Mouse (Mus musculus) ES-Bruce4 (cell line): ENCODE results near the gene Tcp11l2. TPM values are rescaled to one million over a fixed set of nuclear protein-coding genes. Genes with fewer than 3 reads are reported as not detected.

Experiments used
- H3K27ac ChIP-seq: 2 replicates; pipeline ENCODE4 v1.5.1; 2012; ENCODE audit warnings: low read length, inconsistent platforms; ENCODE audit not compliant: insufficient read depth
- H3K27me3 ChIP-seq: 2 replicates; pipeline ENCODE4 v1.6.1; 2012; ENCODE audit warnings: mild to moderate bottlenecking, low read length, inconsistent platforms; ENCODE audit not compliant: control insufficient read depth, poor library complexity, insufficient read depth, severe bottlenecking
- H3K36me3 ChIP-seq: 2 replicates; pipeline ENCODE4 v1.6.1; 2012; ENCODE audit warnings: inconsistent platforms, mild to moderate bottlenecking, low read length, moderate library complexity; ENCODE audit not compliant: control insufficient read depth, poor library complexity, insufficient read depth, severe bottlenecking
- H3K4me1 ChIP-seq: one replicate; pipeline ENCODE4 v1.8.1; 2011; ENCODE audit warnings: low read length; ENCODE audit not compliant: control insufficient read depth, insufficient read depth
- H3K4me3 ChIP-seq: 2 replicates; pipeline ENCODE4 v1.5.1; 2011; ENCODE audit warnings: low read depth, mild to moderate bottlenecking, low read length
- H3K9ac ChIP-seq: 2 replicates; pipeline ENCODE4 v1.6.1; 2012; ENCODE audit warnings: low read depth, mild to moderate bottlenecking, inconsistent platforms; ENCODE audit not compliant: poor library complexity, severe bottlenecking
- H3K9me3 ChIP-seq: replicated peaks from 2 replicates; pipeline ENCODE4 v1.6.1; 2012; ENCODE audit warnings: mild to moderate bottlenecking, low read length, inconsistent platforms; ENCODE audit not compliant: control insufficient read depth, poor library complexity, insufficient read depth, severe bottlenecking
- CTCF ChIP-seq: IDR thresholded peaks from one replicate; pipeline ENCODE4 v1.8.1; 2011; ENCODE audit warnings: low read depth, low read length
- EP300 ChIP-seq: IDR thresholded peaks from 2 replicates; pipeline ENCODE4 v1.6.1; 2011; ENCODE audit warnings: low read depth, low read length; ENCODE audit not compliant: insufficient read depth
- POLR2A ChIP-seq: IDR thresholded peaks from one replicate; pipeline ENCODE4 v1.8.1; 2011; ENCODE audit warnings: low read length; ENCODE audit not compliant: insufficient read depth
- polyA plus RNA-seq: library from polyadenylated mRNA; stranded (reverse); fragments of >200 nt; gene quantifications from 2 replicates; pipeline ENCODE4 v1.2.4, GENCODE M21; 2011; ENCODE audit warnings: low read depth; ENCODE audit not compliant: missing spikeins, insufficient read depth, insufficient read length

Tcp11l2 gene
- polyA plus RNA-seq, 1 experiment: 3.6 TPM

DNA sequence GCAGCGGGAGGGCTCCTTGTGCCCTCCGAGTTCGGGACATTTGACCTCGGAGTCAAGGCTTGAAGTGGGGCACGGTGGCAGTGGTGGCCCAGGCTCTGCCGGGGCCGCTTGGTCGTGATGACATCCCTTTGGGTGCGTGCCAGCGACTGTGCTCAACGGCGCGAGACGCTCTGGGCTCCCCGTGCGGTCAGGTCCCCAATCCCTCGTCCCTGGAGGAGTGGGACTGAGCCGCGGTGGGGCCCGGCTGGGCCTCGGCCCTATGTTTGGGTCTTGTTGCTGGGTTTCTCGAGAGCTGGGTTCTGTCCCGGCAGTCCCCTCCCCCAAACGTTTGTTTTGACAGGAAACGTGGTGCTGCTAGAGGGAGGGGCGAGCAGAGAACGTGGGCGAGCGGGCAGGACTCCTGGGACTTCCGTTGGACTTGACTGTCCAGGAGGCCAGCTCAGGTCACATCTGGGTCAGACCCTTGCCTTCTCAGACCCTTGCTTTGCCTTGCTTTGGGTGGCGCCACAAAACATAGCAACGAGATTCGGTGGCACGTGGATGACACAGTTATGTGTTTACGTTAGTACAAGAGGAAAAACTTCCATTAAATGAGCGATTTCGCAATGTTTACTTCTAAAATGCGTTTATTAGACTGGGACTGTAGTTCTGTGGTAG is 773 bp downstream of the Tcp11l2 start:
- Histone ChIP-seq H3K36me3 (no peaks in the 10 kb centered on the region), H3K9ac (peak overlapping the region; percentile 48), H3K27ac (no peak overlapping the region), H3K4me3 (peak overlapping the region; percentile 79), H3K4me1 (no peaks in the 10 kb centered on the region), H3K27me3 (no peaks in the 10 kb centered on the region), H3K9me3 (no peaks in the 10 kb centered on the region)
- TF ChIP-seq CTCF: no peak
- TF ChIP-seq POLR2A: no peak
- TF ChIP-seq EP300: no peak

DNA sequence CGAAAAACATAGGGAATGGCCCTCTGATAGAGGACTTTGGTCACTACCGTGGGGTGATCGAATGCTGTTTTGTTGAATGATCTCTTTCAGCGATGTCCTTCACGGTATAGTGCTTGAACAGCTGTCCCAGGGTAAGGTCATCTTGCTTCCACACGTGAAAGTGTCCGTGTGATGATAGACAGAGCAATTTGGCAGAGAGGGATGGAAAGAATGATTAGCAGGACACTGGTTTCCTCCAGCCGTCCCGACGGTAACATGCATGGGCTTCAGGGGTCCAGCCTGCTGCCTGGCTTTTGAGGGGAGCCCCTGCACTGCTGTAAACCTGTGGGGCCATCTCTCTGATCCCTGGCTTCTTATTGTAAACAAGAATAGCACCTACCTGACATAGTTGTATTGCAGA is 2.3 kb downstream of the Tcp11l2 start:
- TF ChIP-seq POLR2A (no peak), CTCF (no peak), EP300 (no peak)
- no peak overlapping the region for H3K9ac ChIP-seq
- no peak overlapping the region for H3K4me3 ChIP-seq
- H3K4me1 ChIP-seq: no peaks in the 10 kb centered on the region
- no peaks in the 10 kb centered on the region for H3K9me3 ChIP-seq
- no peaks in the 10 kb centered on the region for H3K36me3 ChIP-seq
- H3K27me3 ChIP-seq: no peaks in the 10 kb centered on the region
- no peak overlapping the region for H3K27ac ChIP-seq

DNA sequence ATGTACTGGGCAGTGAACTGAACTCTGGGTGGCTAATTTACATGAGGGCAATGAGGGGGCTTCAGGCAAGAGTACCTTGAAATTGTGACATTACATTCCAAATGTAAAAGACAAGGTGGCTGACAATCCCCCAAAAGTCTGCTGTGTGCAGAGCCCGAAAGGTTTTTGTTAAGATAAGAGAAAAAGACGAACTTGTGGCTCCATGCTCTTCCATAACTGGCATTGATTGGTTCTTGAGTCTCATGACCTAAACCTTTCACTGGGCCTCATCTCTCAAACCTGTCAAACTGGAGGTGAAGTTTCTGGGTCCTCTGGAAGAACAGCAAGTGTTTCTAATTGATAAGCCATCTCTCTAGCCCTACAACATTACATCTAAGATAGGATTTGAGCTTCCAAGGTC is 3.1 kb downstream of the Tcp11l2 start:
- Histone ChIP-seq H3K36me3 (no peaks in the 10 kb centered on the region), H3K27me3 (no peaks in the 10 kb centered on the region), H3K9ac (no peak overlapping the region), H3K9me3 (no peaks in the 10 kb centered on the region), H3K27ac (no peak overlapping the region), H3K4me3 (no peak overlapping the region), H3K4me1 (no peaks in the 10 kb centered on the region)
- no peak for TF ChIP-seq EP300

DNA sequence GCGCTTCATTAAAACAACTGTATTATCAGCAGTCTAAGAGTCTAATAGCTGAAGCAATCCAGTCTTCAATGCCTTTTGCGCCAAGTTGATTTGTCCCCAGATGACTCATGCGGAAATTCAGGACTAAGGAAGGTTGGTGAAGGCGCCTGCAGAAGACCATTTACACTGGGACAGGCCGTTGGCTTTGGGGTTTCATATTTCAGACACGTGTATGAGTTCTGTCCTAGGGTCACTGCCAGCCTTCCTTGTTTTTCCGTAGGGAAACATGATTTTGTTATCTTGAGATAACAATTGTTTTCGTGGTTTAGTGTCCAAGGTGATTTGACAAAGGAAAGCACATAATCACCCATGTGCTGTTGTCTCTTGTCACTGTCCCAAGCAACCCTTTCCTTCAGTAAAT is 4.8 kb downstream of the Tcp11l2 start:
- Histone ChIP-seq H3K27me3 (no peaks in the 10 kb centered on the region), H3K36me3 (no peaks in the 10 kb centered on the region), H3K9me3 (no peaks in the 10 kb centered on the region), H3K4me1 (no peaks in the 10 kb centered on the region), H3K27ac (no peak overlapping the region), H3K4me3 (no peak overlapping the region), H3K9ac (no peak overlapping the region)
- TF ChIP-seq CTCF (no peak), EP300 (no peak), POLR2A (no peak)

DNA sequence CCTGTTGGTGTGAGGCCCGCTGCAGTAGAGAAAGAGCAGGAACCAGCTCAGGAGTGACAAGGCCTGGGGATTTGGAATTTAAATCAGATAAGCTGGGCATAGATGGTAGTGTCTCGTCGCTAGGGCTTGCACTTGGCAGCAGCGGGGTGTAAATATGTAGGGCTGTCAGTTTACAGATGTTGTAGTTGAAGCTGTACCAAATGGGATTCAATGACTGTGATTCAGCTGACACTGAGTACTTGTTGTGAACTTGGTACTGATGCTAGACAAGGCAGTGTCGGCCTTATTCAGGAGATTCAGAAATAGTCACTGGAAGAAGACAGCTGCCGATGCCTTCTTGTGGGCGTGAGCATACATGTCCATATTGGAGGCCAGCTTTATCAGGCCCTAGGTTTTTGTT is 5.8 kb downstream of the Tcp11l2 start:
- no peak for TF ChIP-seq CTCF
- no peak for TF ChIP-seq EP300
- TF ChIP-seq POLR2A: no peak
- Histone ChIP-seq H3K27me3 (no peaks in the 10 kb centered on the region), H3K4me3 (no peak overlapping the region), H3K27ac (no peak overlapping the region), H3K4me1 (no peaks in the 10 kb centered on the region), H3K9ac (no peak overlapping the region), H3K9me3 (no peaks in the 10 kb centered on the region), H3K36me3 (no peaks in the 10 kb centered on the region)

DNA sequence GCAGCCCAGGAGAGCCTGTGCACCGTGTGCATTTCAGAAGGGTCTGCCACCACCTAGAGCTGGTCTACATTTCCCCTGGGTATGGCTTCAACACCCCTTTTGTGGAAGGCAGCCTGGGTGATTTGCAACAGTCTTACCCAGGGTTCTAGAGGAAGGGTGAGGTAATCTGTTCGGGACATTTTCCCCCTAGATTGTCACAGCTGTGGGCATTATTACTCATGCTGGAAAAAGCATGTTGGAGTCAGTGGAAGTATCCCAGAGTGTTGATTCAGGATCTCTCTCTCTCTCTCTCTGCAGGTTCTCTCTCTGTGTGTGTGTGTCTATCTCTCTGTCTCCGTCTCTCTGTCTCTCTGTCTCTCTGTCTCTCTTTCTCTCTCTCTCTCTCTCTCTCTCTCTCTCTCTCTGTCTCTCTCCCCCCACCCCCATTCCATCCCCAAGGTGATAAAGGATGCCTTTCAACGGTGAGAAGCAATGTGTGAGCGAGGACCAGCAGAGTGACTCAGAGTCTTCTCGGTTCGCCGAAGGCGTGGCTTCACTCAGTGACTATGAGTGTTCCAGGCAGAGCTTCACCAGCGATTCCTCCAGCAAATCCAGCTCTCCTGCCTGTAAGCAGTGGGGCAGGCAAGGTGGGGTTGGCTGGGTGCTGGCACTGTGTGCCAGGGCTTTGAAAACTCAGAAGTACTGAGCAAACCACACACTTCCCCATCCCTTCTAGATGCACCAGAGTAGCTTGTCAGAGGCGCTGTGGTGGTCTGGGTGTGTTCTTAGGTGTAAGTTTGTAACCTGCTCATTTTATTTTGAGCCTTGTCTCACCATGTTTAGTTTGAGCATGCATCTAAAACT is 8.2 kb downstream of the Tcp11l2 start:
- H3K4me1 ChIP-seq: no peaks in the 10 kb centered on the region
- TF ChIP-seq EP300: no peak
- TF ChIP-seq POLR2A: no peak
- TF ChIP-seq CTCF: no peak
- H3K9ac ChIP-seq: no peak overlapping the region
- H3K27ac ChIP-seq: no peak overlapping the region
- no peaks in the 10 kb centered on the region for H3K9me3 ChIP-seq
- no peaks in the 10 kb centered on the region for H3K36me3 ChIP-seq
- no peak overlapping the region for H3K4me3 ChIP-seq
- no peaks in the 10 kb centered on the region for H3K27me3 ChIP-seq
